Mouse (Mus musculus): ENCODE results near the gene Slc13a5. TPM values are rescaled to one million over a fixed set of nuclear protein-coding genes. Genes with fewer than 3 reads are reported as not detected.

The Slc13a5 gene
- 2.0 and 2.8 TPM in 2 replicates for polyA plus RNA-seq (2014; fragmentation: Nextera tagmentation; extraction: Ambion mirVana)

DNA sequence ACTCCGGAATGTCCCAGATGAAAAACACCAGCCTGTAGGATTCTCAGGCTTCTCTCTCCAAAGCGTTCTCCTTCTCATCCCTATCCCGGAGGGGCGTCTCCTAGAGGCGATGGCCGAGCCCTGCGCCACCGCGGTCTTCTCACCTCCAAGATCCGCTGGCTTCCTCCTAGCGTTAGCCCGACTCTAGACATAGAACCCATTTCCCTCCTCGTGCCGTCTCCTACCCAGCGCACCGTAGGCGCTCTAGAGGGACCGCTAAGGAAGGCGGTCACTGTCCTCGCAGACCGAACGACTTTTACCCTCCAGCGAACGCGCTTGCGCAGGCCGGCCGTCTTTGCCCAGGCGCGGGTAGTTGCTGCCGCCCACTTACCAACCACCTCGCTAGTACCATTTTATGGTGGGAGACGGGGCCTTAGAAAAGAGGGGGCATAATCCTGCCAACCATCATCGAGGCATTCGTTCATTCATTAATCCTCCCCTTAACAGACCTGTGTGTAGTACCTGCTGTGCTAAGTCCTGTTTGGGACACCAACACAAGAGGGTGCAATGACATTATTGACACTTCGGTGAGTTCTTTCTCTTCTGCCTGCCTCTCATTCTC is at the start of gene Slc13a5:
Gene Slc13a5 (minus strand): TSS at position 263 of the 601 bp plus-strand sequence.
- peak within 1 kb of the TSS; percentile 34 for H3K4me3 ChIP-seq (replicated peaks; ENCODE audit: low read length)
- H3K27ac ChIP-seq = no peak within 1 kb of the TSS
- H3K36me3 ChIP-seq (replicated peaks; ENCODE audit: control insufficient read depth, insufficient read depth) = no peaks in the 10 kb centered on the region
- H3K4me2 ChIP-seq (replicated peaks) = peak within 1 kb of the TSS; percentile 72
- 3% methylated on average over 36 of the region's 36 CpGs for WGBS
- peaks cover 4% of the 10 kb centered on the region; the same call in 1 of the 2 replicates for H3K4me1 ChIP-seq (replicated peaks; ENCODE audit: control insufficient read depth, insufficient read depth, low read length)
- peak within 1 kb of the TSS; percentile 47 for H3K9ac ChIP-seq
- ATAC-seq (ENCODE audit: low FRiP score) (peak; percentile 60; the same call in 1 of the 2 replicates), DNase-seq (ENCODE audit: low spot score) (peak; percentile 39)
- H3K9me3 ChIP-seq (ENCODE audit: control insufficient read depth, low read length) = no peaks in the 10 kb centered on the region
- H3K27me3 ChIP-seq (ENCODE audit: control insufficient read depth, insufficient read depth, low read length) = peaks cover 25% of the 10 kb centered on the region

GRCm38 (mm10) chr11:72314151-72314895 is 47.3 kb upstream of the Slc13a5 start, which contains the start of gene Fbxo39:
Gene Fbxo39 (plus strand): TSS chr11:72314444.
- no peak for DNase-seq (ENCODE audit: low spot score)
- H3K4me3 ChIP-seq (replicated peaks; ENCODE audit: low read length) = peak within 1 kb of the TSS; percentile 31
- peak within 1 kb of the TSS; percentile 54 for H3K4me2 ChIP-seq (replicated peaks)
- no peak for ATAC-seq (ENCODE audit: low FRiP score)
- H3K27me3 ChIP-seq (ENCODE audit: control insufficient read depth, insufficient read depth, low read length) = peaks cover 19% of the 10 kb centered on the region
- 13% methylated on average over 42 of the region's 42 CpGs for WGBS
- no peaks in the 10 kb centered on the region for H3K9me3 ChIP-seq (ENCODE audit: control insufficient read depth, low read length)
- 0 out of 2 replicates have a peak, but pooled peaks cover 3% of the 10 kb centered on the region for H3K4me1 ChIP-seq (replicated peaks; ENCODE audit: control insufficient read depth, insufficient read depth, low read length)
- peak within 1 kb of the TSS; percentile 45 for H3K9ac ChIP-seq
- no peaks in the 10 kb centered on the region for H3K36me3 ChIP-seq (replicated peaks; ENCODE audit: control insufficient read depth, insufficient read depth)
- H3K27ac ChIP-seq = no peak within 1 kb of the TSS

DNA sequence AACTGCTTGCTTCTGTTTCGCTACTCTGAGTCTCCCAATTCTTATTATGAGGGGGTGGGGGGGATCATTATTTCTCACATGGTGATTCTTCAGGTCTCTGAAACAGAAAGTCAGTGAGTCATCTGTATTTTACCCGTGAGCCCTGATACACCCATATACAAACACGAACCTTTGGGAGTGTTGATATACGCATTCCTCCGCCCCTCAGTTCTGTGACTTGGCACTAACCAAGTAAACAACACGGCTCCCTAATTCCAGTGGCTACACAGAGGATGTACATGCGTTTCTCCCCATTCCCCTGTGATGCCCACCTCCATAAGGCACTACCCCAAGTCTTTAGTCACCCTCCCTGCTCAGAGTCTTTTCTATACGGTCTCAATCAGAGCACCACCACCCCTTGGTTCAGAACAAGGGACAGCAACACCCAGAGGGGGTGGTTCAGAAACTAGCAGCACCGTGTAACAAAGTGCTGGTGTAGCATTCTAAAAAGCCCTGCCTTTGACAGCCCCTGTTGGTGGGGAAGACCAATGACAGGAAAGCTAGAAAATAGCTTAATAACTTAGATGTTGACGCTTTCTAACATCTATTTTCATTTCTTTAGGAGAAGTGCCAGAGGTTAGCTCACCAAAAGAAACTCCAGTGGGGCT is 44.5 kb upstream of the Slc13a5 start:
- H3K9me3 ChIP-seq (ENCODE audit: control insufficient read depth, low read length) = no peaks in the 10 kb centered on the region
- H3K36me3 ChIP-seq (replicated peaks; ENCODE audit: control insufficient read depth, insufficient read depth) = no peaks in the 10 kb centered on the region
- ATAC-seq (ENCODE audit: low FRiP score) = no peak
- H3K9ac ChIP-seq = no peak overlapping the region
- H3K27ac ChIP-seq = no peak overlapping the region
- no peak for DNase-seq (ENCODE audit: low spot score)
- no peak overlapping the region for H3K4me3 ChIP-seq (replicated peaks; ENCODE audit: low read length)
- H3K27me3 ChIP-seq (ENCODE audit: control insufficient read depth, insufficient read depth, low read length) = peaks cover 19% of the 10 kb centered on the region
- H3K4me1 ChIP-seq (replicated peaks; ENCODE audit: control insufficient read depth, insufficient read depth, low read length) = 0 out of 2 replicates have a peak, but pooled peaks cover 3% of the 10 kb centered on the region
- H3K4me2 ChIP-seq (replicated peaks) = no peak overlapping the region
- 88% methylated on average over 10 of the region's 10 CpGs for WGBS

GRCm38 (mm10) chr11:72310491-72310890 is 43.5 kb upstream of the Slc13a5 start:
- DNase-seq (ENCODE audit: low spot score) (no peak), ATAC-seq (ENCODE audit: low FRiP score) (no peak)
- Histone ChIP-seq H3K9me3 (ENCODE audit: control insufficient read depth, low read length) (no peaks in the 10 kb centered on the region), H3K36me3 (replicated peaks; ENCODE audit: control insufficient read depth, insufficient read depth) (no peaks in the 10 kb centered on the region), H3K4me1 (replicated peaks; ENCODE audit: control insufficient read depth, insufficient read depth, low read length) (0 out of 2 replicates have a peak, but pooled peaks cover 3% of the 10 kb centered on the region), H3K27ac (no peak overlapping the region), H3K4me2 (replicated peaks) (no peak overlapping the region), H3K4me3 (replicated peaks; ENCODE audit: low read length) (no peak overlapping the region), H3K9ac (no peak overlapping the region), H3K27me3 (ENCODE audit: control insufficient read depth, insufficient read depth, low read length) (peaks cover 19% of the 10 kb centered on the region)
- 87% methylated on average over 4 of the region's 4 CpGs for WGBS

GRCm38 (mm10) chr11:72308982-72309381 is 42.0 kb upstream of the Slc13a5 start:
- peaks cover 6% of the 10 kb centered on the region for H3K27me3 ChIP-seq (ENCODE audit: control insufficient read depth, insufficient read depth, low read length)
- H3K4me1 ChIP-seq (replicated peaks; ENCODE audit: control insufficient read depth, insufficient read depth, low read length) = no peaks in the 10 kb centered on the region
- no peak overlapping the region for H3K27ac ChIP-seq
- H3K4me3 ChIP-seq (replicated peaks; ENCODE audit: low read length) = no peak overlapping the region
- no peak overlapping the region for H3K4me2 ChIP-seq (replicated peaks)
- ATAC-seq (ENCODE audit: low FRiP score) (no peak), DNase-seq (ENCODE audit: low spot score) (no peak)
- WGBS = 73% methylated on average over 2 of the region's 2 CpGs
- no peaks in the 10 kb centered on the region for H3K36me3 ChIP-seq (replicated peaks; ENCODE audit: control insufficient read depth, insufficient read depth)
- H3K9me3 ChIP-seq (ENCODE audit: control insufficient read depth, low read length) = no peaks in the 10 kb centered on the region
- H3K9ac ChIP-seq = no peak overlapping the region

GRCm38 (mm10) chr11:72307461-72307860 is 40.4 kb upstream of the Slc13a5 start:
- DNase-seq (ENCODE audit: low spot score) (no peak), ATAC-seq (ENCODE audit: low FRiP score) (no peak)
- H3K9ac ChIP-seq = no peak overlapping the region
- H3K27ac ChIP-seq = no peak overlapping the region
- no peak overlapping the region for H3K4me3 ChIP-seq (replicated peaks; ENCODE audit: low read length)
- H3K4me2 ChIP-seq (replicated peaks) = no peak overlapping the region
- no peaks in the 10 kb centered on the region for H3K4me1 ChIP-seq (replicated peaks; ENCODE audit: control insufficient read depth, insufficient read depth, low read length)
- H3K27me3 ChIP-seq (ENCODE audit: control insufficient read depth, insufficient read depth, low read length) = no peaks in the 10 kb centered on the region
- no peaks in the 10 kb centered on the region for H3K36me3 ChIP-seq (replicated peaks; ENCODE audit: control insufficient read depth, insufficient read depth)
- WGBS = 91% methylated on average over 5 of the region's 5 CpGs
- no peaks in the 10 kb centered on the region for H3K9me3 ChIP-seq (ENCODE audit: control insufficient read depth, low read length)

GRCm38 (mm10) chr11:72302230-72302629 is 35.2 kb upstream of the Slc13a5 start:
- 72% methylated on average over 7 of the region's 7 CpGs for WGBS
- ATAC-seq (ENCODE audit: low FRiP score) (no peak), DNase-seq (ENCODE audit: low spot score) (no peak)
- Histone ChIP-seq H3K9me3 (ENCODE audit: control insufficient read depth, low read length) (no peaks in the 10 kb centered on the region), H3K4me1 (replicated peaks; ENCODE audit: control insufficient read depth, insufficient read depth, low read length) (no peaks in the 10 kb centered on the region), H3K4me2 (replicated peaks) (no peak overlapping the region; the same call in 1 of the 2 replicates), H3K4me3 (replicated peaks; ENCODE audit: low read length) (no peak overlapping the region), H3K36me3 (replicated peaks; ENCODE audit: control insufficient read depth, insufficient read depth) (no peaks in the 10 kb centered on the region), H3K27ac (no peak overlapping the region), H3K9ac (no peak overlapping the region), H3K27me3 (ENCODE audit: control insufficient read depth, insufficient read depth, low read length) (no peaks in the 10 kb centered on the region)

GRCm38 (mm10) chr11:72301334-72301733 is 34.3 kb upstream of the Slc13a5 start, which contains the start of gene Xaf1:
Gene Xaf1 (plus strand): TSS chr11:72301629.
- no peak for ATAC-seq (ENCODE audit: low FRiP score)
- 15% methylated on average over 6 of the region's 6 CpGs for WGBS
- no peaks in the 10 kb centered on the region for H3K9me3 ChIP-seq (ENCODE audit: control insufficient read depth, low read length)
- no peak within 1 kb of the TSS for H3K27ac ChIP-seq
- H3K4me1 ChIP-seq (replicated peaks; ENCODE audit: control insufficient read depth, insufficient read depth, low read length) = no peaks in the 10 kb centered on the region
- no peak for DNase-seq (ENCODE audit: low spot score)
- H3K27me3 ChIP-seq (ENCODE audit: control insufficient read depth, insufficient read depth, low read length) = no peaks in the 10 kb centered on the region
- H3K9ac ChIP-seq = no peak within 1 kb of the TSS
- no peak within 1 kb of the TSS for H3K4me3 ChIP-seq (replicated peaks; ENCODE audit: low read length)
- no peaks in the 10 kb centered on the region for H3K36me3 ChIP-seq (replicated peaks; ENCODE audit: control insufficient read depth, insufficient read depth)
- H3K4me2 ChIP-seq (replicated peaks) = peak within 1 kb of the TSS; percentile 1; the same call in 1 of the 2 replicates

- ATAC-seq (ENCODE audit: low FRiP score) = no peak
- no peak for DNase-seq (ENCODE audit: low spot score)
- Histone ChIP-seq H3K4me3 (replicated peaks; ENCODE audit: low read length) (no peak overlapping the region), H3K4me1 (replicated peaks; ENCODE audit: control insufficient read depth, insufficient read depth, low read length) (no peaks in the 10 kb centered on the region), H3K27me3 (ENCODE audit: control insufficient read depth, insufficient read depth, low read length) (no peaks in the 10 kb centered on the region), H3K9ac (no peak overlapping the region), H3K9me3 (ENCODE audit: control insufficient read depth, low read length) (no peaks in the 10 kb centered on the region), H3K4me2 (replicated peaks) (no peak overlapping the region), H3K27ac (no peak overlapping the region), H3K36me3 (replicated peaks; ENCODE audit: control insufficient read depth, insufficient read depth) (no peaks in the 10 kb centered on the region)
- 80% methylated on average over 2 of the region's 2 CpGs for WGBS
Observed at GRCm38 (mm10) chr11:72293116-72293515, 26.1 kb upstream of the Slc13a5 start.
